Mouse (Mus musculus) myocyte (in vitro differentiated cells): ENCODE data around the gene Cplx3.

Source experiments
- CEBPB ChIP-seq: IDR thresholded peaks from 2 replicates; pipeline ENCODE4 v1.6.1; 2011; ENCODE audit warnings: mild to moderate bottlenecking, moderate library complexity; ENCODE audit not compliant: poor library complexity, insufficient read depth, severe bottlenecking
- E2F4 ChIP-seq: IDR thresholded peaks from one replicate; pipeline ENCODE4 v1.6.1; 2011; ENCODE audit warnings: mild to moderate bottlenecking, control low read depth, moderate library complexity; ENCODE audit not compliant: insufficient read depth
- MAX ChIP-seq: IDR thresholded peaks from one replicate; pipeline ENCODE4 v1.6.1; 2011; ENCODE audit warnings: low read depth, mild to moderate bottlenecking, control low read depth
- MYOG ChIP-seq, 3 experiments: IDR thresholded peaks; one replicate each; pipeline ENCODE4 v1.6.1; 2011; ENCODE audit warnings: control low read depth in 2 of 3, low read depth in 2 of 3, mild to moderate bottlenecking in 2 of 3; ENCODE audit not compliant: insufficient read length in 2 of 3, control insufficient read depth in 1 of 3, insufficient read depth in 1 of 3
- POLR2A ChIP-seq: IDR thresholded peaks from one replicate; pipeline ENCODE4 v1.6.1; 2011; ENCODE audit warnings: low read depth, mild to moderate bottlenecking, control low read depth, moderate library complexity; ENCODE audit not compliant: insufficient read length
- POLR2AphosphoS2 ChIP-seq: IDR thresholded peaks from one replicate; pipeline ENCODE4 v1.6.1; 2011; ENCODE audit warnings: low read depth, control low read depth; ENCODE audit not compliant: insufficient read length
- REST ChIP-seq: IDR thresholded peaks from one replicate; pipeline ENCODE4 v1.6.1; 2011; ENCODE audit warnings: mild to moderate bottlenecking, control low read depth, moderate library complexity; ENCODE audit not compliant: insufficient read depth, insufficient read length
- USF1 ChIP-seq: IDR thresholded peaks from one replicate; pipeline ENCODE4 v1.6.1; 2011; ENCODE audit warnings: low read depth, mild to moderate bottlenecking, control low read depth, moderate library complexity

- TF ChIP-seq POLR2A: no peak
- TF ChIP-seq MYOG (IDR thresholded peaks at IDR 0.05; ENCODE audit: control insufficient read depth in 1 of 3, insufficient read depth in 1 of 3, insufficient read length in 2 of 3, low read depth in 2 of 3): no peak
- no peak for TF ChIP-seq CEBPB
- no peak for TF ChIP-seq MAX
- TF ChIP-seq E2F4: no peak
- peak; percentile 38 for TF ChIP-seq POLR2AphosphoS2
- no peak for TF ChIP-seq REST
- no peak for TF ChIP-seq USF1
These were observed 12.5 kb downstream of the Cplx3 start for GRCm38 (mm10) chr9:57593454-57594173.
